Mouse (Mus musculus) limb, embryonic 13.5 days (tissue): ENCODE data around the gene Cfap97d1. TPM values are rescaled to one million over a fixed set of nuclear protein-coding genes. Genes with fewer than 3 reads are reported as not detected.
"Not testable (repeated sequence)": the region's sequence is repeated elsewhere in the genome, so short reads cannot be mapped to it uniquely, and the experiment has no call there.

Experiments
- ATAC-seq: fragments of 200-750 bp; cut with Nextera tagmentation; 2 replicates; pipeline ENCODE4 v1.8.0; 2017; ENCODE audit warnings: low read depth, moderate number of reproducible peaks, moderate TSS enrichment; ENCODE audit not compliant: low FRiP score
- H3K27ac ChIP-seq: fragments of 300-500 bp; sonication (generic); 2 replicates; pipeline ENCODE4 v1.5.1; 2015; ENCODE audit warnings: inconsistent platforms, mild to moderate bottlenecking, moderate library complexity
- H3K27me3 ChIP-seq: fragments of 300-500 bp; sonication (generic); 2 replicates; pipeline ENCODE4 v1.6.1; 2015; ENCODE audit warnings: mild to moderate bottlenecking, inconsistent platforms
- H3K36me3 ChIP-seq: fragments of 300-500 bp; sonication (generic); 2 replicates; pipeline ENCODE4 v1.6.1; 2015; ENCODE audit warnings: inconsistent platforms, mild to moderate bottlenecking, moderate library complexity
- H3K4me1 ChIP-seq: fragments of 300-500 bp; sonication (generic); 2 replicates; pipeline ENCODE4 v1.6.1; 2015; ENCODE audit warnings: inconsistent platforms
- H3K4me2 ChIP-seq: fragments of 300-500 bp; sonication (generic); replicated peaks from 2 replicates; pipeline ENCODE4 v1.6.1; 2015; ENCODE audit warnings: inconsistent platforms, mild to moderate bottlenecking, moderate library complexity
- H3K4me3 ChIP-seq: fragments of 300-500 bp; sonication (generic); 2 replicates; pipeline ENCODE4 v1.5.1; 2015; ENCODE audit warnings: moderate library complexity, mild to moderate bottlenecking, inconsistent platforms
- H3K9ac ChIP-seq: fragments of 300-500 bp; sonication (generic); 2 replicates; pipeline ENCODE4 v1.6.1; 2015; ENCODE audit warnings: mild to moderate bottlenecking, inconsistent platforms
- H3K9me3 ChIP-seq: fragments of 300-500 bp; sonication (generic); 2 replicates; pipeline ENCODE4 v1.6.1; 2016; ENCODE audit warnings: inconsistent platforms
- WGBS: fragments of 180-500 bp; shearing (Covaris S2); methylation state at CpG from one replicate; pipeline ENCODE4 v1.1.7; 2015; 5-methylcytosine and 5-hydroxymethylcytosine counted together
- polyA plus RNA-seq: library from polyadenylated mRNA; unstranded; fragments of >200 nt; fragmentation: Nextera tagmentation; extraction: Ambion mirVana; gene quantifications from 2 replicates; pipeline ENCODE4 v1.2.1, GENCODE M21; 2015

Cfap97d1 gene
- polyA plus RNA-seq, 1 experiment from 2014 or later, result not detected

DNA sequence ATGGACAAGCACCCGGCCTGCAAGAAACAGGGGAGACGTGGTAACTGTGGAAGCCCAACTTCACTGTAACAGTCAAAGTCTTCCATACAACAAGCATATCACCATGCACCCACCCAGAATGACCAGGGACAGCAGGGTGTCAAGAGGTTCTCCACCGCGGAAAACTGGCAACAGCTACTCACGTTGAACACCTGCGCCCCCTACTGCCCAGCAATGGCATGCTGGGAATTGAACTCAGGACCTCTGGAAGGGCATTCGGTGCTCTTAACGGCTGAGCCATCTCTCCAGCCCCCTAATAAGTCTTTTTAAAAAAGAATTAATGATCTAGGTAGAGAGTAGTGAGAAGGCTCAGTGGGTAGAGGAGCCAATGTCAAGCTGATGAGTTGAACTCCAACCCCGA lies 9.2 kb upstream of the Cfap97d1 start:
- H3K9ac ChIP-seq, result no peak overlapping the region
- no peaks in the 10 kb centered on the region for H3K27me3 ChIP-seq
- peaks cover 15% of the 10 kb centered on the region for H3K4me1 ChIP-seq
- H3K4me2 ChIP-seq, result no peak overlapping the region
- H3K27ac ChIP-seq, result no peak overlapping the region
- H3K36me3 ChIP-seq, result no peaks in the 10 kb centered on the region
- no peak overlapping the region for H3K4me3 ChIP-seq
- no peaks in the 10 kb centered on the region for H3K9me3 ChIP-seq
- ATAC-seq, result no peak
- 45% methylated on average over 9 of the region's 9 CpGs for WGBS

DNA sequence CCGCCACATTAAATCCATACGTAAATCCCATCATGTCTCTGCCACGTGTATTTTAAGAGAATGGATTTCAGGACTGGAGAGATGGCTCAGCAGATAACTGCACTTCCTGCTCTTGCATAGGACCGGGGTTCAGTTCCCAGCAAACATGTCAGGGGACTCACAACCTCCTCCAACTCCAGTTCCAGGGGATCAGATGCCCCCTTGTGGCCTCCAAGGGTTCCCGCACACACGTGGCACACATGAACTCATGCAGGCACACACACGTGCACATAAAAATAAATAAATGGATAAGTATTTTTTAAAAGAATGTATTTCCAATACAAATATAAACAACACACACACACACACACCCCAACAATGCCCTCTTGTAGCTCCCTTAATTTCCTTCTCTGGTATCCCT lies 7.1 kb upstream of the Cfap97d1 start:
- Histone ChIP-seq H3K36me3 (peaks cover 9% of the 10 kb centered on the region; the same call in 1 of the 2 replicates), H3K9me3 (no peaks in the 10 kb centered on the region), H3K9ac (no peak overlapping the region), H3K4me2 (no peak overlapping the region), H3K27ac (no peak overlapping the region), H3K4me1 (peaks cover 15% of the 10 kb centered on the region), H3K27me3 (no peaks in the 10 kb centered on the region), H3K4me3 (no peak overlapping the region)
- no peak for ATAC-seq
- 91% methylated on average over 7 of the region's 7 CpGs for WGBS

DNA sequence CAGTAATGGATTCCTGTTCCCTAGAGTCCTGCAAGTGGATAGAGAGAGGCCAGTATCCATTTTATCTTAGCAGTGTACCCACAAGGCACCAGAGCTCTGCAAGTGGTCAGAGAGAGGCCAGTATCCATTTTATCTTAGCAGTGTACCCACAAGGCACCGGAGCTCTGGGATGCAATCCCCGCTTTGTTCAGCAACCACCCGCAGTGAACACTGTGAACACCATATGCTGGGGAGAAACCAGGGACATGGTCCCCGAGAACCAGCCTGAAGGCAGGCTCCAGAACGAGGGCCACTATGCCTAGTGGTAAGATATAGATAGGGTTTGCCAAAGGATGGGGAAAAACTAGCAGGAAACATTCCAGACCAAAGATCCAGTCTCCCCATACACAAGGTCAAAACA lies 4.9 kb upstream of the Cfap97d1 start:
- H3K4me3 ChIP-seq, result no peak overlapping the region
- no peaks in the 10 kb centered on the region for H3K9me3 ChIP-seq
- no peaks in the 10 kb centered on the region for H3K27me3 ChIP-seq
- ATAC-seq, result no peak
- no peak overlapping the region for H3K4me2 ChIP-seq
- H3K9ac ChIP-seq, result no peak overlapping the region
- H3K27ac ChIP-seq, result no peak overlapping the region
- peaks cover 9% of the 10 kb centered on the region; the same call in 1 of the 2 replicates for H3K36me3 ChIP-seq
- peaks cover 16% of the 10 kb centered on the region for H3K4me1 ChIP-seq
- 81% methylated on average over 5 of the region's 5 CpGs for WGBS

DNA sequence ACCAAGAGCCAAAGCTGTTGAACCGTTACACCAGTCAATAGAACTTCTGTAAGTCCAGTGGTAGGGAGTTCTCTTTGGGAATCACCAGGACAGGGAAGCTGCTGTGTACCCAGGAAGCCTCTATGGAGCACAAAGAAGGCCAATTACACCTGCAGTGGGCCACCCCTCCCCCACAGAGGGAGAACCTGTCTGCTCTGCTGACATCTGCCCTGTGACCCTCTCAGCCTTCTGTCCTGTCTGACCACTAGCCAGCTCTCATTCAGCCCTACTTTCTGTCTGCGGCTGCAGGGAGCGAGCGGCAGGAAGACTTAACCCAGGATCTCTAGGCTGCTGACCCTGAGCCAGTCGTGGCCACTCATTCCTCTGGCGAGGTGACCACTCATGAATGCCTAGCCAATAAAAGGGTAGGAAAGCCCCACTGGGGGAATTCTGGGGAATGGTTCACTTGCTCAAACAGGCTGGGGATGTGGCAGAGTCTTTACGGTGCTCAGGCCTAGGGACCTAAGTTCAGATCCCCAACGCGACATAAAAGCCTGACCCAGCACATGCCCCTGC lies 3.4 kb upstream of the Cfap97d1 start:
- 81% methylated on average over 9 of the region's 9 CpGs for WGBS
- H3K4me2 ChIP-seq, result no peak overlapping the region
- H3K27ac ChIP-seq, result no peak overlapping the region
- no peak overlapping the region for H3K4me3 ChIP-seq
- no peak for ATAC-seq
- no peaks in the 10 kb centered on the region for H3K9me3 ChIP-seq
- H3K27me3 ChIP-seq, result peaks cover 4% of the 10 kb centered on the region; the same call in 1 of the 2 replicates
- no peak overlapping the region for H3K9ac ChIP-seq
- peaks cover 23% of the 10 kb centered on the region for H3K4me1 ChIP-seq
- H3K36me3 ChIP-seq, result peaks cover 9% of the 10 kb centered on the region; the same call in 1 of the 2 replicates

DNA sequence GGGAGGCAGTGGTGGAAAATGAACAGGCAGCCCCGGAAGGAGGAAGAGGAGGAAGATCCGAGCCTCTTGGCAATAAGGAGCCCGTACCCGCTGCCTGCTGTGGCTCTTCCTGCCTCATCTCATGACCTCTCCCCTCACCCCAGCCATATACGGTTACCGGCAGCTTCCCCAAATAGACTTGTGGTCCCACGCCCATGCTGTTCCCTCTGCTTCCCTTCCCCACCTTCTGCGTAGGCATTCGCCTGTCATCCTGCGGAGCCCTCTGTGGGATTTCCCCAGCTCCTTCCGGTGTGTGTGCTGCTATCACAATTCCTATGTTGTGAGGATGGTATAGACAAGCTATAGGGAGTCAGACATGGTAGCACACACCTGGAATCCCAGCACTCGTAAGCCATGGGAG lies 2.2 kb upstream of the Cfap97d1 start:
- Histone ChIP-seq H3K4me3 (no peak overlapping the region), H3K9ac (no peak overlapping the region)
- 88% methylated on average over 12 of the region's 12 CpGs for WGBS

GRCm38 (mm10) chr11:101982981-101983411 lies 1.1 kb upstream of the Cfap97d1 start:
- ATAC-seq, result no peak
- Histone ChIP-seq H3K9me3 (no peaks in the 10 kb centered on the region), H3K36me3 (peaks cover 9% of the 10 kb centered on the region; the same call in 1 of the 2 replicates), H3K4me1 (peaks cover 31% of the 10 kb centered on the region), H3K27me3 (peaks cover 11% of the 10 kb centered on the region; the same call in 1 of the 2 replicates), H3K4me2 (peak overlapping the region; percentile 99), H3K27ac (no peak overlapping the region), H3K4me3 (peak overlapping the region; percentile 74; the same call in 1 of the 2 replicates), H3K9ac (no peak overlapping the region)
- 54% methylated on average over 6 of the region's 6 CpGs for WGBS

More for the DNA sequence above, 2.2 kb upstream of the Cfap97d1 start:
- Histone ChIP-seq H3K36me3 (peaks cover 9% of the 10 kb centered on the region; the same call in 1 of the 2 replicates), H3K27ac (no peak overlapping the region), H3K4me1 (peaks cover 31% of the 10 kb centered on the region), H3K9me3 (no peaks in the 10 kb centered on the region), H3K4me2 (no peak overlapping the region), H3K27me3 (peaks cover 6% of the 10 kb centered on the region; the same call in 1 of the 2 replicates)
- ATAC-seq, result no peak

GRCm38 (mm10) chr11:101983431-101983921 lies 603 bp upstream of the Cfap97d1 start:
- Histone ChIP-seq H3K27ac (no peak overlapping the region), H3K9me3 (no peaks in the 10 kb centered on the region), H3K36me3 (peaks cover 9% of the 10 kb centered on the region; the same call in 1 of the 2 replicates), H3K4me3 (peak overlapping the region; percentile 74), H3K4me1 (peaks cover 31% of the 10 kb centered on the region), H3K9ac (no peak overlapping the region), H3K27me3 (peaks cover 11% of the 10 kb centered on the region; the same call in 1 of the 2 replicates), H3K4me2 (peak overlapping the region; percentile 99)
- no peak for ATAC-seq
- 74% methylated on average over 10 of the region's 10 CpGs for WGBS

DNA sequence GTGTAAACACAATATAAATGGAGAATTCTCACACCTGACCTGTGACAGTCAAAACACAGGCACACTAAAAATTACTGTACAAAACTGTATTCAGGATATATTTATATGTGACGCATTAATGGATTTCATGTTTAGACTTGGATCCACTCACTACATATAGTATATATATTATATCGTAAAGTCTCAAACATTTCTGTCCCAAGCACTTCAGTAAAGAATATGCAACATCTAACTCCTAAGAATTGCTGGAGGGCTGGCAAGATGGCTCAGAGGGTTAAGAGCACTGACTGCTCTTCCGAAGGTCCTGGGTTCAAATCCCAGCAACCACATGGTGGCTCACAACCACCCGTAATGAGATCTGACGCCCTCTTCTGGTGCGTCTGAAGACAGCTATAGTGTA lies 1.4 kb downstream of the Cfap97d1 start:
- 63% methylated on average over 6 of the region's 6 CpGs for WGBS
- H3K4me1 ChIP-seq, result peaks cover 31% of the 10 kb centered on the region
- ATAC-seq, H3K9me3 ChIP-seq, H3K4me3 ChIP-seq, H3K27ac ChIP-seq, H3K36me3 ChIP-seq, H3K9ac ChIP-seq: not testable (repeated sequence)
- peaks cover 11% of the 10 kb centered on the region; the same call in 1 of the 2 replicates for H3K27me3 ChIP-seq
- H3K4me2 ChIP-seq, result peak overlapping the region; percentile 99

DNA sequence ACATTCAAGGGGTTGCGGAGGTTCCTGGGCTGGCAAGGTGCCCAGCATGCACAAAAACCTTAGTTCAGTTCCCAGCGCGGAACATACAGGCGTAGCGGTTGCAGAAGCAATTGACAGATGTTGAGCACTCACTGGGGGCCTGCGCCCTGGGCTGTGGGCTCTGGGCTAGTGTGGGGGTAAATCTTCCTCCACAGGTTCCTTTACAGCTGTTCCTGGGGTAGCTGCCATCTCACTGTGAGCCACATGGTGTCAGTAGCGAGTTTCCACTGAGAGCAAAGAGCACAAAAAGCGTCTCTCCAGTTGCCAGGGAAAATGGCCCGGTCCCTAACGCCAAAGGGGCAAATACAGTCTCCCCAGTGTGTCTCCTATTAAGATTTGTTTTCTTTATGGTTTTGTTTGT lies 1.9 kb downstream of the Cfap97d1 start:
- H3K4me3 ChIP-seq, result no peak overlapping the region
- no peak overlapping the region for H3K27ac ChIP-seq
- H3K27me3 ChIP-seq, result peaks cover 11% of the 10 kb centered on the region; the same call in 1 of the 2 replicates
- no peaks in the 10 kb centered on the region for H3K9me3 ChIP-seq
- no peak overlapping the region for H3K9ac ChIP-seq
- H3K4me1 ChIP-seq, result peaks cover 31% of the 10 kb centered on the region
- peak overlapping the region; percentile 28; the same call in 1 of the 2 replicates for H3K4me2 ChIP-seq
- H3K36me3 ChIP-seq, result peaks cover 5% of the 10 kb centered on the region; the same call in 1 of the 2 replicates
- WGBS, result 4% methylated on average over 10 of the region's 10 CpGs
- peak; percentile 58 for ATAC-seq

DNA sequence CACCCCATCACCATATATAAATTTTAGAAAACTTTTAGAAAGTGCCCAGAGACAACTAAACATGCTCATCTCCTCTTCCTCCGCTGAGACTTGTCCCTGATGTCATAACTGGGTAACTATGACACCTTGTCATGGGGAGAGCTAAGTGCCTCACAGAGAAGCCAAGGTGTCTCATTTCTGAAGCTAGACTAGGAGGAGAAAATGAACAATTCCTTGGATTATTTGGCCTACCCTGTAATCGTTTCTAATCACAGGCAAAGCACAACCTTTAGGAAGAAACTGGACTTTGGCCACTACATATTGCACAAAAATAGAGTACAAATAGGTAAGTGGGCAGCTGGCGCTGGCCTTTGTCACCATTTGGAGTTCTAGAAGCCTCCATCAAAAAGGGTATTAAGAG lies 2.8 kb downstream of the Cfap97d1 start, which contains the start of gene Dusp3:
TSS of gene Dusp3 (minus strand) at position 101 of the 400 bp plus-strand sequence.
- Histone ChIP-seq H3K36me3 (no peaks in the 10 kb centered on the region), H3K9me3 (no peaks in the 10 kb centered on the region), H3K4me2 (peak within 1 kb of the TSS; percentile 28; the same call in 1 of the 2 replicates), H3K4me3 (no peak within 1 kb of the TSS), H3K9ac (no peak within 1 kb of the TSS), H3K27ac (no peak within 1 kb of the TSS), H3K27me3 (peaks cover 11% of the 10 kb centered on the region; the same call in 1 of the 2 replicates), H3K4me1 (peaks cover 31% of the 10 kb centered on the region)
- ATAC-seq, result no peak
- WGBS, result 84% methylated on average over 3 of the region's 3 CpGs

DNA sequence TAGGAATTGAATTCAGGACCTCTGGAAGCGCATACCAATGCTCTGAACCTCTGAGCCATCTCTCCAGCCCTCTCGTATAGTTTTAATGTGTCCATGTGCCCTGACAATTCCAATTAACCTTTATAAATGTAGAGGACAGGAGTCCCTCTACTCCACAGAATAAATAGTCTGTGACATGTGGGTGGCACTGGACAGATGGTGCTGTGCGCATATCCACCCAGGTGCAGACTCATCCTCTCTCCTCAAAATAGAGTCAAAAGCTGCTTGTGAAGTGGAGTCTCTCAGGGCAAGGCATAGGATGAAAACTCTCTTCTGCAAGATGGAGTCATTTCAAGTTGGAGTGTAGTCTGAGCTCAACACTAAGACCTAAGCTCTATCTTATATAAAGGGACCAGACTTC lies 6.2 kb downstream of the Cfap97d1 start:
- Histone ChIP-seq H3K4me2 (no peak overlapping the region), H3K36me3 (no peaks in the 10 kb centered on the region), H3K27me3 (peaks cover 8% of the 10 kb centered on the region; the same call in 1 of the 2 replicates), H3K4me3 (no peak overlapping the region), H3K27ac (no peak overlapping the region), H3K4me1 (peaks cover 10% of the 10 kb centered on the region; the same call in 1 of the 2 replicates), H3K9ac (no peak overlapping the region), H3K9me3 (no peaks in the 10 kb centered on the region)
- no peak for ATAC-seq
- 83% methylated on average over 3 of the region's 3 CpGs for WGBS

DNA sequence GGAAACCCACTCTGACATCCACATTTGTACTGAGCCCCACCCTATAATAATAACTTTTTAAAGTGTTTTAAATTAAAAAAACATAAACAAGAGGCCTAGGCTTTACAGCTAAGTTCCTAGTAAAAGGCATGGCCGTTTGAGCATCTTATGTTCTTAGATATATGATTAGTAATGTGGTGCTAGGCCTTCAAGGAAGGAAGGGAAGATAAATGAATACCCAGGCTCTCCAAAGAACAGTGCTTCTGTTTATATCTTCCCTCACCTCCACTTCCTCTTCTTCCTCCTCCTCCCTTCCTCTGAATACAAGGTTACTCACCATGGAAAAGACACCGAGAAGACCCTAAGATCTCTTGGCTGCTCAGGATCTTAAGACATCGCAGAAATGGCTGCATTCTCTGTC lies 7.7 kb downstream of the Cfap97d1 start:
- no peak for ATAC-seq
- H3K9me3 ChIP-seq, result no peaks in the 10 kb centered on the region
- H3K27me3 ChIP-seq, result peaks cover 5% of the 10 kb centered on the region; the same call in 1 of the 2 replicates
- no peak overlapping the region for H3K9ac ChIP-seq
- no peak overlapping the region for H3K27ac ChIP-seq
- no peak overlapping the region for H3K4me2 ChIP-seq
- no peak overlapping the region for H3K4me3 ChIP-seq
- H3K36me3 ChIP-seq, result no peaks in the 10 kb centered on the region
- H3K4me1 ChIP-seq, result no peaks in the 10 kb centered on the region
- 78% methylated on average over 3 of the region's 3 CpGs for WGBS
